Mouse (Mus musculus): ENCODE measurements at regions not wholly inside any gene's neighbourhood (a gene's known extent, or its start where the extent isn't known, plus 50 kb on each side); places are given as distances from the start of the nearest gene placed in this dataset.
"Not testable (repeated sequence)": the region's sequence is repeated elsewhere in the genome, so short reads cannot be mapped to it uniquely, and the experiment has no call there.

- Histone ChIP-seq H3K4me3 (ENCODE audit: insufficient read depth, low read length) (no peak overlapping the region), H3K4me1 (ENCODE audit: control insufficient read depth, insufficient read depth, low read length) (no peaks in the 10 kb centered on the region), H3K27ac (ENCODE audit: insufficient read depth, low read length) (no peak overlapping the region)
- TF ChIP-seq POLR2A (IDR thresholded peaks at IDR 0.05; ENCODE audit: extremely low read depth, insufficient read depth, low read length) (no peak), CTCF (IDR thresholded peaks at IDR 0.05; ENCODE audit: extremely low read depth, insufficient read depth, low read length) (no peak)
These were observed 83.8 kb downstream of the Fam174a start for GRCm38 (mm10) chr1:95397188-95397587.

GRCm38 (mm10) chr1:95399764-95400163 is 86.3 kb downstream of the Fam174a start:
- Histone ChIP-seq H3K4me1 (ENCODE audit: control insufficient read depth, insufficient read depth, low read length) (no peaks in the 10 kb centered on the region), H3K4me3 (ENCODE audit: insufficient read depth, low read length) (no peak overlapping the region), H3K27ac (ENCODE audit: insufficient read depth, low read length) (no peak overlapping the region)
- TF ChIP-seq CTCF (IDR thresholded peaks at IDR 0.05; ENCODE audit: extremely low read depth, insufficient read depth, low read length) (no peak), POLR2A (IDR thresholded peaks at IDR 0.05; ENCODE audit: extremely low read depth, insufficient read depth, low read length) (no peak)

- Histone ChIP-seq H3K27ac (ENCODE audit: insufficient read depth, low read length) (no peak overlapping the region), H3K4me1 (ENCODE audit: control insufficient read depth, insufficient read depth, low read length) (no peaks in the 10 kb centered on the region), H3K4me3 (ENCODE audit: insufficient read depth, low read length) (no peak overlapping the region)
- no peak for TF ChIP-seq POLR2A (IDR thresholded peaks at IDR 0.05; ENCODE audit: extremely low read depth, insufficient read depth, low read length)
- no peak for TF ChIP-seq CTCF (IDR thresholded peaks at IDR 0.05; ENCODE audit: extremely low read depth, insufficient read depth, low read length)
These were observed 108.8 kb downstream of the Fam174a start for GRCm38 (mm10) chr1:95422253-95422652.

GRCm38 (mm10) chr1:95425420-95425819 is 112.0 kb downstream of the Fam174a start:
- Histone ChIP-seq H3K27ac (ENCODE audit: insufficient read depth, low read length) (no peak overlapping the region), H3K4me1 (ENCODE audit: control insufficient read depth, insufficient read depth, low read length) (no peaks in the 10 kb centered on the region), H3K4me3 (ENCODE audit: insufficient read depth, low read length) (no peak overlapping the region)
- no peak for TF ChIP-seq CTCF (IDR thresholded peaks at IDR 0.05; ENCODE audit: extremely low read depth, insufficient read depth, low read length)
- no peak for TF ChIP-seq POLR2A (IDR thresholded peaks at IDR 0.05; ENCODE audit: extremely low read depth, insufficient read depth, low read length)

- no peak for TF ChIP-seq POLR2A (IDR thresholded peaks at IDR 0.05; ENCODE audit: extremely low read depth, insufficient read depth, low read length)
- no peak for TF ChIP-seq CTCF (IDR thresholded peaks at IDR 0.05; ENCODE audit: extremely low read depth, insufficient read depth, low read length)
- H3K27ac ChIP-seq (ENCODE audit: insufficient read depth, low read length), result no peak overlapping the region
- H3K4me3 ChIP-seq (ENCODE audit: insufficient read depth, low read length), result no peak overlapping the region
- no peaks in the 10 kb centered on the region for H3K4me1 ChIP-seq (ENCODE audit: control insufficient read depth, insufficient read depth, low read length)
These were observed 123.7 kb downstream of the Fam174a start for GRCm38 (mm10) chr1:95437155-95437554.

- TF ChIP-seq CTCF (IDR thresholded peaks at IDR 0.05; ENCODE audit: extremely low read depth, insufficient read depth, low read length), result no peak
- no peak for TF ChIP-seq POLR2A (IDR thresholded peaks at IDR 0.05; ENCODE audit: extremely low read depth, insufficient read depth, low read length)
- Histone ChIP-seq H3K4me3 (ENCODE audit: insufficient read depth, low read length) (no peak overlapping the region), H3K4me1 (ENCODE audit: control insufficient read depth, insufficient read depth, low read length) (no peaks in the 10 kb centered on the region), H3K27ac (ENCODE audit: insufficient read depth, low read length) (no peak overlapping the region)
These were observed 132.1 kb downstream of the Fam174a start for GRCm38 (mm10) chr1:95445541-95445940.

GRCm38 (mm10) chr1:95448962-95449558 is 135.6 kb downstream of the Fam174a start:
- Histone ChIP-seq H3K4me3 (ENCODE audit: insufficient read depth, low read length) (no peak overlapping the region), H3K4me1 (ENCODE audit: control insufficient read depth, insufficient read depth, low read length) (no peaks in the 10 kb centered on the region), H3K27ac (ENCODE audit: insufficient read depth, low read length) (no peak overlapping the region)
- TF ChIP-seq POLR2A (IDR thresholded peaks at IDR 0.05; ENCODE audit: extremely low read depth, insufficient read depth, low read length) (no peak), CTCF (IDR thresholded peaks at IDR 0.05; ENCODE audit: extremely low read depth, insufficient read depth, low read length) (no peak)

- H3K27ac ChIP-seq (ENCODE audit: insufficient read depth, low read length), result no peak overlapping the region
- no peak for TF ChIP-seq CTCF (IDR thresholded peaks at IDR 0.05; ENCODE audit: extremely low read depth, insufficient read depth, low read length)
These were observed 137.5 kb downstream of the Fam174a start for GRCm38 (mm10) chr1:95450920-95451332.

GRCm38 (mm10) chr1:95451755-95452154 is 138.3 kb downstream of the Fam174a start:
- H3K27ac ChIP-seq (ENCODE audit: insufficient read depth, low read length); H3K4me3 ChIP-seq (ENCODE audit: insufficient read depth, low read length); H3K4me1 ChIP-seq (ENCODE audit: control insufficient read depth, insufficient read depth, low read length): not testable (repeated sequence)

More at GRCm38 (mm10) chr1:95450920-95451332, 137.5 kb downstream of the Fam174a start:
- no peaks in the 10 kb centered on the region for H3K4me1 ChIP-seq (ENCODE audit: control insufficient read depth, insufficient read depth, low read length)
- no peak overlapping the region for H3K4me3 ChIP-seq (ENCODE audit: insufficient read depth, low read length)

GRCm38 (mm10) chr1:95454246-95454645 is 140.8 kb downstream of the Fam174a start:
- no peak overlapping the region for H3K4me3 ChIP-seq (ENCODE audit: insufficient read depth, low read length)
- H3K4me1 ChIP-seq (ENCODE audit: control insufficient read depth, insufficient read depth, low read length), result no peaks in the 10 kb centered on the region
- no peak for TF ChIP-seq POLR2A (IDR thresholded peaks at IDR 0.05; ENCODE audit: extremely low read depth, insufficient read depth, low read length)
- H3K27ac ChIP-seq (ENCODE audit: insufficient read depth, low read length), result no peak overlapping the region

GRCm38 (mm10) chr1:95459355-95459754 is 145.9 kb downstream of the Fam174a start:
- Histone ChIP-seq H3K4me3 (ENCODE audit: insufficient read depth, low read length) (no peak overlapping the region), H3K4me1 (ENCODE audit: control insufficient read depth, insufficient read depth, low read length) (no peaks in the 10 kb centered on the region), H3K27ac (ENCODE audit: insufficient read depth, low read length) (no peak overlapping the region)
- no peak for TF ChIP-seq CTCF (IDR thresholded peaks at IDR 0.05; ENCODE audit: extremely low read depth, insufficient read depth, low read length)
- TF ChIP-seq POLR2A (IDR thresholded peaks at IDR 0.05; ENCODE audit: extremely low read depth, insufficient read depth, low read length), result no peak
